Mouse (Mus musculus): Measurements from ENCODE around the gene Aars.

- TF ChIP-seq CTCF (IDR thresholded peaks at IDR 0.05): no peak
- TF ChIP-seq POLR2A (IDR thresholded peaks at IDR 0.05; ENCODE audit: insufficient read depth, low read depth, low read length): no peak
Observed at GRCm38 (mm10) chr8:111053827-111054518, 21.0 kb downstream of the Aars start.

Data from heart, adult 2 months (tissue).